Mouse (Mus musculus): ENCODE results near the gene Tm4sf1.

- TF ChIP-seq CTCF (conservative IDR thresholded peaks at IDR 0.05; ENCODE audit: insufficient read depth, insufficient read length, low read depth, low read length) (no peak), POLR2A (IDR thresholded peaks at IDR 0.05; ENCODE audit: low read depth, low read length) (no peak)
These were observed 3.8 kb downstream of the Tm4sf1 start for GRCm38 (mm10) chr3:57297991-57298390.
